Mouse (Mus musculus): ENCODE measurements around the gene Pold1. TPM values are rescaled to one million over a fixed set of nuclear protein-coding genes. Genes with fewer than 3 reads are reported as not detected.

Pold1 gene
- polyA plus RNA-seq, 1 experiment from 2014 or later, result 66.4 TPM

GRCm38 (mm10) chr7:44572956-44573484, 24.4 kb upstream of the Pold1 start:
- Histone ChIP-seq H3K4me3 (no peak overlapping the region), H3K27ac (no peak overlapping the region), H3K9me3 (no peaks in the 10 kb centered on the region), H3K36me3 (no peaks in the 10 kb centered on the region), H3K4me2 (replicated peaks) (no peak overlapping the region), H3K27me3 (replicated peaks) (no peaks in the 10 kb centered on the region), H3K4me1 (no peaks in the 10 kb centered on the region), H3K9ac (no peak overlapping the region)
- WGBS, result 79% methylated on average over 5 of the region's 5 CpGs
- no peak for ATAC-seq (ENCODE audit: low FRiP score, low read depth)

- WGBS, result 37% methylated on average over 7 of the region's 7 CpGs
- Histone ChIP-seq H3K9me3 (no peaks in the 10 kb centered on the region), H3K4me2 (replicated peaks) (no peak within 1 kb of the TSS), H3K36me3 (no peaks in the 10 kb centered on the region), H3K9ac (no peak within 1 kb of the TSS), H3K4me1 (no peaks in the 10 kb centered on the region), H3K4me3 (no peak within 1 kb of the TSS), H3K27me3 (replicated peaks) (no peaks in the 10 kb centered on the region), H3K27ac (no peak within 1 kb of the TSS)
- ATAC-seq (ENCODE audit: low FRiP score, low read depth), result no peak
Observed at GRCm38 (mm10) chr7:44572213-44572701, 23.6 kb upstream of the Pold1 start, which contains the start of gene Napsa. Gene Napsa, plus strand, starts transcription at chr7:44572380.

DNA sequence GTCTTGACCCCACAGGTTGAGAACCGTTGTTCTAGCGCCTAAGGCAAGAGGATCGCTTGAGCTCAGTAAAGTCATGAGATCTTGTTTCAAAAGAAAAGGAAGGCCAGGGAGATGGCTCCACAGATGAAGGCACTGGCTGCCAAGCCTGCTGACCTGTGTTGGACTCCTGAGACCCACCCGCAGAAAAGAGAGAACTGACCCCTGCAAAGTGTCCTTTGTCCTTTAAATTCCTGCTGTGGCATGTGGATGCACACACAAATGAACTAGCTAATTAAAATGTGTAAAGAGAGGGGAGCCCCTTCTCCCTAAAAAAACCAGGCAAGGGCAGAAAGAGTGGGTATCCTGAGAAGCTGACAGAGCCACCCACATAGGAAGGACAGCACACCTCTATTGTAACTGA, 23.2 kb upstream of the Pold1 start:
- no peaks in the 10 kb centered on the region for H3K27me3 ChIP-seq (replicated peaks)
- 67% methylated on average over 4 of the region's 4 CpGs for WGBS
- no peak overlapping the region for H3K27ac ChIP-seq
- H3K4me1 ChIP-seq, result no peaks in the 10 kb centered on the region
- no peak overlapping the region for H3K4me2 ChIP-seq (replicated peaks)
- no peaks in the 10 kb centered on the region for H3K9me3 ChIP-seq
- no peaks in the 10 kb centered on the region for H3K36me3 ChIP-seq
- H3K9ac ChIP-seq, result no peak overlapping the region
- H3K4me3 ChIP-seq, result no peak overlapping the region
- ATAC-seq (ENCODE audit: low FRiP score, low read depth), result no peak

DNA sequence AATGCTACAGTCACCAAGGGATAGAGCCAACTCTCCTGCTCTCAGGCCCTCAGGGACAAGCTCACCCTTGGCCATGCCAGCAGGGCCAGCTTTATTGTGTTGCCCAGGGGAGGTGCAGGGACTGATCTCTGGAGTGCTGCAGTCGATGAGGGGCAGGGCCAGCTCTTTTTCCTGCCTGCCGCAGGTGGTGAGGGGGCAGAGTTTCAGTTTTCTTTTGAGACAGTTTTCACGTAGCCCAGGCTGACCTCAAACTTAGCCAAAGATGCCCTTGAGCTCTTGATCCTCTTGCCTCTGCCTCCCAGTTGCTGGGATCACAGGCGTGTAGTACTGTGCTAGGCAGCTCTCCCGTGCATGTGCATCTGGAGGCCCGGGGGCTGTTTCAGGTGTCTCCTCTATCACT, 22.3 kb upstream of the Pold1 start:
- no peaks in the 10 kb centered on the region for H3K36me3 ChIP-seq
- no peaks in the 10 kb centered on the region for H3K27me3 ChIP-seq (replicated peaks)
- no peaks in the 10 kb centered on the region for H3K4me1 ChIP-seq
- no peak overlapping the region for H3K27ac ChIP-seq
- WGBS, result 88% methylated on average over 6 of the region's 6 CpGs
- H3K4me3 ChIP-seq, result no peak overlapping the region
- no peak overlapping the region for H3K4me2 ChIP-seq (replicated peaks)
- H3K9ac ChIP-seq, result no peak overlapping the region
- ATAC-seq (ENCODE audit: low FRiP score, low read depth), result no peak
- no peaks in the 10 kb centered on the region for H3K9me3 ChIP-seq

GRCm38 (mm10) chr7:44568803-44569202, 20.2 kb upstream of the Pold1 start:
- Histone ChIP-seq H3K9ac (no peak overlapping the region), H3K4me1 (no peaks in the 10 kb centered on the region), H3K4me2 (replicated peaks) (no peak overlapping the region), H3K4me3 (no peak overlapping the region), H3K27ac (no peak overlapping the region), H3K9me3 (no peaks in the 10 kb centered on the region), H3K27me3 (replicated peaks) (no peaks in the 10 kb centered on the region), H3K36me3 (no peaks in the 10 kb centered on the region)
- no peak for ATAC-seq (ENCODE audit: low FRiP score, low read depth)
- WGBS, result 80% methylated on average over 9 of the region's 9 CpGs

GRCm38 (mm10) chr7:44565414-44565813, 16.8 kb upstream of the Pold1 start:
- Histone ChIP-seq H3K4me1 (no peaks in the 10 kb centered on the region), H3K4me3 (no peak overlapping the region), H3K27ac (no peak overlapping the region), H3K4me2 (replicated peaks) (no peak overlapping the region), H3K27me3 (replicated peaks) (no peaks in the 10 kb centered on the region), H3K9me3 (no peaks in the 10 kb centered on the region), H3K9ac (no peak overlapping the region), H3K36me3 (no peaks in the 10 kb centered on the region)
- 76% methylated on average over 6 of the region's 6 CpGs for WGBS
- ATAC-seq (ENCODE audit: low FRiP score, low read depth), result no peak

- Histone ChIP-seq H3K4me3 (no peak overlapping the region), H3K9ac (no peak overlapping the region), H3K36me3 (no peaks in the 10 kb centered on the region), H3K27me3 (replicated peaks) (no peaks in the 10 kb centered on the region), H3K9me3 (no peaks in the 10 kb centered on the region), H3K4me2 (replicated peaks) (no peak overlapping the region), H3K27ac (no peak overlapping the region), H3K4me1 (no peaks in the 10 kb centered on the region)
- ATAC-seq (ENCODE audit: low FRiP score, low read depth), result no peak
- 87% methylated on average over 10 of the region's 10 CpGs for WGBS
Observed at GRCm38 (mm10) chr7:44564486-44564885, 15.8 kb upstream of the Pold1 start.

DNA sequence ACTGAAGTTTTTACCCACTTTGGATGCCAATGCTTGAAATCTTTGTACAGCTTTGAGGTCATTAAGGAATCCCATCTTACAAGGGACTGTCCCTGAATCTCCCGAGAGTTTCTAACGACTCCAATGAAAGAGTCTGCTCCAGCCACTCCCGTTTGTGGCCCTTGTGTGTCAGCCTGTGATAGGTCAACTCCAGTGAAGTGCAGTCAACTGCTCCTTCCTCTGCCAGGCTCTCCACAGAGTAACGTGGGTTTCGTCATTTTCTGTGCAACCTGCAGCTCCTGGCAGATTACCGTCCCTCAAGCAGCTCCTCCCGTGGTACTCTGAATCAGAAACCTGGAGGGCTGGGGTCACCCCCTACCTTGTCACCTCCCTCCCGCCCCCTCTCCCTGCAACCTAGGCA, 14.6 kb upstream of the Pold1 start:
- Histone ChIP-seq H3K9me3 (no peaks in the 10 kb centered on the region), H3K4me2 (replicated peaks) (no peak overlapping the region), H3K4me1 (no peaks in the 10 kb centered on the region), H3K4me3 (no peak overlapping the region), H3K27ac (no peak overlapping the region), H3K27me3 (replicated peaks) (no peaks in the 10 kb centered on the region), H3K9ac (no peak overlapping the region), H3K36me3 (no peaks in the 10 kb centered on the region)
- 44% methylated on average over 8 of the region's 8 CpGs for WGBS
- no peak for ATAC-seq (ENCODE audit: low FRiP score, low read depth)

GRCm38 (mm10) chr7:44560435-44561400, 12.1 kb upstream of the Pold1 start:
- ATAC-seq (ENCODE audit: low FRiP score, low read depth), result peak; percentile 48; the same call in 1 of the 2 replicates
- WGBS, result 57% methylated on average over 18 of the region's 18 CpGs
- Histone ChIP-seq H3K4me3 (no peak overlapping the region), H3K27ac (no peak overlapping the region), H3K9ac (no peak overlapping the region), H3K4me2 (replicated peaks) (no peak overlapping the region), H3K36me3 (no peaks in the 10 kb centered on the region), H3K9me3 (no peaks in the 10 kb centered on the region), H3K27me3 (replicated peaks) (no peaks in the 10 kb centered on the region), H3K4me1 (no peaks in the 10 kb centered on the region)

DNA sequence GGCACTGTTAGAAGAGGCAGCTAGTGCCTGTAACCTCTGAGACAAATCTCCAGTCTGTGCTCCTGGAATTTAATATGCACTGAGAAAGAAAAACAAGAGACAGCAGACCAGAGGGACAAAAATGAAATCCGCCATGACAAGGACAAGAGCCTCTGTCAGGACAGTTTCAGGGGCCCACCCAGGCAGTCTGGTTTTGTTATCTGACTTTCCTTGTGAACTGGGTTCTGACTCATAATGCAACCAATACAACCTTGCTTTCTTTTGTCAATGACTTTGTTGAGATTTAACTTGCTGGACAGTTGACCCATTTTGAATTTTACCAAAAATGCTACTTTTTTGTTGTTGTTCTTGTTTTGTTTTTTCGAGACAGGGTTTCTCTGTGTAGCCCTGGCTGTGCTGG, 9.0 kb upstream of the Pold1 start:
- Histone ChIP-seq H3K4me2 (replicated peaks) (no peak overlapping the region), H3K9ac (no peak overlapping the region), H3K4me3 (no peak overlapping the region), H3K27ac (no peak overlapping the region), H3K9me3 (no peaks in the 10 kb centered on the region), H3K27me3 (replicated peaks) (no peaks in the 10 kb centered on the region), H3K36me3 (no peaks in the 10 kb centered on the region), H3K4me1 (peaks cover 7% of the 10 kb centered on the region; the same call in 1 of the 2 replicates)
- ATAC-seq (ENCODE audit: low FRiP score, low read depth), result no peak
- WGBS, result 73% methylated on average over 2 of the region's 2 CpGs

DNA sequence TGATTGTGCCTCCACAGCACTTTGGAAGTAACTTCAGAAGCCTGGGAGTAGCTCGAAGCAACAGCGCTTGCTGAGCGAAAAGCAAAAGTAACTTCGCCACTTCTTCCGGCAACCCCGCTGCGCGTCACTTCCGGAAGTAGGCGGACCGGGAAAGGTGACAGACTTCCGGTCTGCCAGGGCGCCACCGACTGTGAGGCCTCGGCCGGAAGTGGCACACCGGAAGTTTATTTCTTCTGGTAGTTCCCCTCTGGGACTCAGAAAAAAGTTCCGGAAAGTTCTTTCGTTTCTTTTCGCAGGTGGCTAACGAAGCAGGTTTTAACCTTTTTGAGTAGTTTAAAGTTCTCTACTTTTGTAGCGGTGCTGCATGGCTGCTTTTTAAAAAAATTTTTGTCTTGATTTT, 5.2 kb upstream of the Pold1 start, which contains the start of gene Nr1h2:
Gene Nr1h2 (minus strand): TSS at position 126 of the 400 bp plus-strand sequence.
- H3K9ac ChIP-seq, result peak within 1 kb of the TSS; percentile 54
- peak within 1 kb of the TSS; percentile 75 for H3K4me3 ChIP-seq
- H3K27ac ChIP-seq, result peak within 1 kb of the TSS; percentile 74
- peak; percentile 83 for ATAC-seq (ENCODE audit: low FRiP score, low read depth)
- peaks cover 7% of the 10 kb centered on the region; the same call in 1 of the 2 replicates for H3K4me1 ChIP-seq
- peak within 1 kb of the TSS; percentile 63 for H3K4me2 ChIP-seq (replicated peaks)
- H3K36me3 ChIP-seq, result peaks cover 29% of the 10 kb centered on the region
- no peaks in the 10 kb centered on the region for H3K27me3 ChIP-seq (replicated peaks)
- WGBS, result under 1% methylated on average over 22 of the region's 22 CpGs
- H3K9me3 ChIP-seq, result no peaks in the 10 kb centered on the region

GRCm38 (mm10) chr7:44553196-44553764, 4.6 kb upstream of the Pold1 start:
- peak overlapping the region; percentile 63 for H3K4me2 ChIP-seq (replicated peaks)
- peaks cover 10% of the 10 kb centered on the region for H3K4me1 ChIP-seq
- 1% methylated on average over 32 of the region's 32 CpGs for whole genome bisulfite sequencing
- peak overlapping the region; percentile 74 for H3K27ac ChIP-seq
- no peaks in the 10 kb centered on the region for H3K9me3 ChIP-seq
- H3K36me3 ChIP-seq, result peaks cover 29% of the 10 kb centered on the region
- H3K9ac ChIP-seq, result peak overlapping the region; percentile 54
- H3K4me3 ChIP-seq, result peak overlapping the region; percentile 75
- no peaks in the 10 kb centered on the region for H3K27me3 ChIP-seq (replicated peaks)
- ATAC-seq (ENCODE audit: low FRiP score, low read depth), result peak; percentile 79
